ENCODE assay signal across 8 mouse cellular contexts in the genomic region with DNA sequence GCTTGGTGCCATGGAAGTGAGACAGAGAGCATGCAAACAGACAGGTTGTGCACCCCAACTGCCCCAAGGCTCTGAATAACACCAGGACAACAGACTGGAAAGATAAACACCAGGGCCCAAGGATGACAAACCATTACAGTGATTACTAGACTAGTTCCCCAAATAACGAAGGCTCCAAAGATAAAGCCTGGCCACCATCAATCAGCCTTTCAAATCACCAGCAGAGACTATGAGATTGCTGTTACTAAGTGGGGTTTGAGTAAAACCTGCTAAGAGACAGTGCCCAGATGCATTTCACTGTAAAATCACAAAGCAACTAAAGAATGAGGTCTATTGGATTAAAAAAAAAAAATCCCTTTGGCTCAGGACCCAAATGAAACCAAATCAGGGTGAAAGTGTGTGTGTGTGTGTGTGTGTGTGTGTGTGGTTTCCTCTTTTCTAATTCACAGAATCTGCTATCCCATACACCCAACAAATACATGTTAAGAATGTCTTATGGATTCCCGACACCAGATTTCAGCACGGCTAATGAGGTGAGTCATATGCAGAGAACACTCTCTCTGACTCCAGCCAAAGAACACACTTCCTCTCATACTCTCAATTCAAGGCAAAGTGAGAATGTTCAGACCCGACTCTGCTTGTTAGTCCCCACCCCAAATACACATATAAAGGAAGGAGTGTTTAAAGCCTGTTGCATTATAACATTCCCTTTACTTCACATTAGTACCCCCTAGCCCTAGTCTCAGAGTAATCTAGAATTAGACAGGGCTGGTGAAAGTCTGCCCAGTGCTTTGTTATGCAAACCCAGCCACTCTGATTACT. TPM values are rescaled to one million over a fixed set of nuclear protein-coding genes. Genes with fewer than 3 reads are reported as not detected.
DNase-seq lines count a peak whose midpoint lies in the region; ATAC-seq lines count a peak whose summit lies in the region.

No protein-coding gene starts in this region.

- peak overlapping the region; percentile 37; the same call in 1 of the 2 replicates for H3K27ac ChIP-seq in hindbrain, embryonic 10.5 days
- H3K27ac ChIP-seq in hindbrain, embryonic 11.5 days (ENCODE audit: low read depth, low read length), result no peak overlapping the region
- H3K27ac ChIP-seq in hindbrain, embryonic 15.5 days (replicated peaks), result no peak overlapping the region
- no peak overlapping the region; the same call in 1 of the 2 replicates for H3K27ac ChIP-seq in midbrain, embryonic 15.5 days

- WGBS in hindbrain, embryonic 10.5 days, result 48% methylated on average over 4 of the region's 4 CpGs
- WGBS in hindbrain, embryonic 11.5 days, result 48% methylated on average over 4 of the region's 4 CpGs
- WGBS in hindbrain, embryonic 15.5 days, result 22% methylated on average over 4 of the region's 4 CpGs
- WGBS in midbrain, embryonic 15.5 days, result 15% methylated on average over 4 of the region's 4 CpGs

- no peak overlapping the region for H3K4me2 ChIP-seq in hindbrain, embryonic 11.5 days (replicated peaks; ENCODE audit: low read depth, low read length)
- H3K4me2 ChIP-seq in hindbrain, embryonic 15.5 days, result peak overlapping the region; percentile 79
- peak overlapping the region; percentile 61 for H3K4me2 ChIP-seq in midbrain, embryonic 15.5 days

- ATAC-seq in hindbrain, embryonic 11.5 days (ENCODE audit: low FRiP score), result no peak
- ATAC-seq in hindbrain, embryonic 15.5 days (ENCODE audit: low FRiP score, low read depth), result no peak
- no peak for ATAC-seq in midbrain, embryonic 15.5 days (replicated peaks)

- no peak overlapping the region for H3K4me3 ChIP-seq in hindbrain, embryonic 10.5 days
- no peak overlapping the region for H3K4me3 ChIP-seq in hindbrain, embryonic 11.5 days (ENCODE audit: low read depth, low read length)
- 0 out of 2 replicates have a peak overlapping the region, but pooled peaks have one; percentile 0 for H3K4me3 ChIP-seq in hindbrain, embryonic 15.5 days
- H3K4me3 ChIP-seq in midbrain, embryonic 15.5 days, result no peak overlapping the region

- H3K27me3 ChIP-seq in hindbrain, embryonic 10.5 days (ENCODE audit: insufficient read depth, poor library complexity, severe bottlenecking), result peaks cover under 1% of the 10 kb centered on the region; the same call in 1 of the 2 replicates
- no peaks in the 10 kb centered on the region for H3K27me3 ChIP-seq in hindbrain, embryonic 11.5 days (ENCODE audit: control insufficient read depth, insufficient read depth, low read length)
- H3K27me3 ChIP-seq in hindbrain, embryonic 15.5 days, result no peaks in the 10 kb centered on the region
- no peaks in the 10 kb centered on the region for H3K27me3 ChIP-seq in midbrain, embryonic 15.5 days (replicated peaks)

- no peaks in the 10 kb centered on the region for H3K9me3 ChIP-seq in hindbrain, embryonic 10.5 days
- H3K9me3 ChIP-seq in hindbrain, embryonic 11.5 days (ENCODE audit: control insufficient read depth, low read length), result no peaks in the 10 kb centered on the region
- no peaks in the 10 kb centered on the region for H3K9me3 ChIP-seq in hindbrain, embryonic 15.5 days
- H3K9me3 ChIP-seq in midbrain, embryonic 15.5 days, result no peaks in the 10 kb centered on the region

- peaks cover 94% of the 10 kb centered on the region for H3K4me1 ChIP-seq in hindbrain, embryonic 10.5 days (replicated peaks)
- H3K4me1 ChIP-seq in hindbrain, embryonic 11.5 days (replicated peaks; ENCODE audit: control insufficient read depth, insufficient read depth, low read length), result no peaks in the 10 kb centered on the region; the same call in 1 of the 2 replicates
- peaks cover 78% of the 10 kb centered on the region for H3K4me1 ChIP-seq in hindbrain, embryonic 15.5 days (replicated peaks)
- peaks cover 68% of the 10 kb centered on the region for H3K4me1 ChIP-seq in midbrain, embryonic 15.5 days

- no peak for DNase-seq in hindbrain, embryonic 10.5 days (ENCODE audit: low spot score)
- no peak for DNase-seq in hindbrain, embryonic 11.5 days (ENCODE audit: low spot score)
- peak; percentile 7 for DNase-seq in T-cell, adult 2 months (ENCODE audit: low spot score)
- no peak for DNase-seq in right cerebral cortex, postnatal 14 days
- DNase-seq in spleen, postnatal 10 days (ENCODE audit: low spot score in 2 of 2), result no peak
- DNase-seq in spleen, adult 18-20 months, result no peak

- H3K9ac ChIP-seq in hindbrain, embryonic 11.5 days (ENCODE audit: low read depth, low read length), result no peak overlapping the region
- no peak overlapping the region for H3K9ac ChIP-seq in hindbrain, embryonic 15.5 days
- no peak overlapping the region for H3K9ac ChIP-seq in midbrain, embryonic 15.5 days

- peaks cover 12% of the 10 kb centered on the region for H3K36me3 ChIP-seq in hindbrain, embryonic 10.5 days
- H3K36me3 ChIP-seq in hindbrain, embryonic 11.5 days (ENCODE audit: control insufficient read depth, insufficient read depth, low read length), result no peaks in the 10 kb centered on the region
- no peaks in the 10 kb centered on the region for H3K36me3 ChIP-seq in hindbrain, embryonic 15.5 days
- H3K36me3 ChIP-seq in midbrain, embryonic 15.5 days (replicated peaks), result no peaks in the 10 kb centered on the region

RNA-seq across cellular contexts. Expression of a gene that starts 4.4 kb away (rescaled TPM):
- 50.2 and 63.3 TPM in 2 replicates for polyA plus RNA-seq in hindbrain, embryonic 10.5 days (2016; fragmentation: Nextera tagmentation; extraction: Ambion mirVana)
- 89.9 and 93.0 TPM in 2 replicates for polyA plus RNA-seq in hindbrain, embryonic 11.5 days (2014; fragmentation: Nextera tagmentation; extraction: Ambion mirVana)
- 69.3 and 72.6 TPM in 2 replicates for polyA plus RNA-seq in hindbrain, embryonic 15.5 days (2015; fragmentation: Nextera tagmentation; extraction: Ambion mirVana)
- 57.1 and 58.8 TPM in 2 replicates for polyA plus RNA-seq in midbrain, embryonic 15.5 days (2015; fragmentation: Nextera tagmentation; extraction: Ambion mirVana)
